ENCODE assay signal across 8 mouse cellular contexts in genomic region chr8:104343957-104344356, GRCm38 (mm10). TPM values are rescaled to one million over a fixed set of nuclear protein-coding genes. Genes with fewer than 3 reads are reported as not detected.
DNase-seq lines count a peak whose midpoint lies in the region; ATAC-seq lines count a peak whose summit lies in the region.

No protein-coding gene starts in this region.

- no peak overlapping the region for H3K4me3 ChIP-seq in intestine, embryonic 16.5 days (ENCODE audit: low read length)
- H3K4me3 ChIP-seq in midbrain, embryonic 10.5 days: no peak overlapping the region

- no peaks in the 10 kb centered on the region for H3K9me3 ChIP-seq in intestine, embryonic 16.5 days (ENCODE audit: control insufficient read depth, low read length)
- H3K9me3 ChIP-seq in midbrain, embryonic 10.5 days (replicated peaks): no peaks in the 10 kb centered on the region

- no peak overlapping the region for H3K9ac ChIP-seq in intestine, embryonic 16.5 days (ENCODE audit: low read depth, low read length)

- DNase-seq in adrenal gland, adult 18-20 months (ENCODE audit: low spot score in 2 of 2): peak; percentile 88 to 89
- DNase-seq in embryo, embryonic 10 days (ENCODE audit: low spot score): peak; percentile 96
- peak; percentile 86 for DNase-seq in gastrocnemius, postnatal 14 days
- DNase-seq in left cerebral cortex, postnatal 14 days (ENCODE audit: low spot score in 2 of 2): peak; percentile 84 to 86
- DNase-seq in midbrain, embryonic 10.5 days (ENCODE audit: low spot score): peak; percentile 84
- DNase-seq in right cerebral cortex, postnatal 36 days (ENCODE audit: low spot score in 2 of 2): peak; percentile 67 to 71
- peak; percentile 75 to 90 for DNase-seq in urinary bladder, postnatal 4 days (ENCODE audit: low spot score in 2 of 2)

- no peaks in the 10 kb centered on the region for H3K27me3 ChIP-seq in intestine, embryonic 16.5 days (replicated peaks; ENCODE audit: control insufficient read depth, insufficient read depth, low read length)
- H3K27me3 ChIP-seq in midbrain, embryonic 10.5 days (ENCODE audit: low read depth, poor library complexity, severe bottlenecking): no peaks in the 10 kb centered on the region

- H3K4me1 ChIP-seq in intestine, embryonic 16.5 days (ENCODE audit: control insufficient read depth, insufficient read depth, low read length): peaks cover 13% of the 10 kb centered on the region
- H3K4me1 ChIP-seq in midbrain, embryonic 10.5 days: peaks cover 43% of the 10 kb centered on the region

- no peak overlapping the region for H3K27ac ChIP-seq in intestine, embryonic 16.5 days (ENCODE audit: low read length)
- H3K27ac ChIP-seq in midbrain, embryonic 10.5 days (replicated peaks): no peak overlapping the region

- ATAC-seq in intestine, embryonic 16.5 days: peak; percentile 47

- no peak overlapping the region for H3K4me2 ChIP-seq in intestine, embryonic 16.5 days (ENCODE audit: low read depth, low read length)

- intact Hi-C loops in gastrocnemius, postnatal 14 days (cut with DNase I; ENCODE audit: low total_unique reads): loop anchor here (2.0 to 10.0 kb wide), 5 partner anchors 61 to 221 kb away; partner anchors contain the start of genes Cklf and Dync1li2
- intact Hi-C loops in left cerebral cortex, postnatal 14 days (cut with DNase I): loop anchor here (2.0 to 10.0 kb wide), 3 partner anchors 97 to 231 kb away; partner anchors contain the start of genes Dync1li2 and Tk2

- WGBS in intestine, embryonic 16.5 days: 10% methylated on average over 7 of the region's 7 CpGs
- WGBS in midbrain, embryonic 10.5 days: 10% methylated on average over 7 of the region's 7 CpGs

- peaks cover 5% of the 10 kb centered on the region for H3K36me3 ChIP-seq in intestine, embryonic 16.5 days (ENCODE audit: control insufficient read depth, insufficient read depth, low read length)
- peaks cover 23% of the 10 kb centered on the region for H3K36me3 ChIP-seq in midbrain, embryonic 10.5 days

RNA-seq across cellular contexts. Expression of gene Cmtm3, which starts 4.7 kb away (rescaled TPM):
- total RNA-seq in adrenal gland, adult 18-20 months (2021): 10 to 100 TPM; 54.4 to 77.9 TPM
- 10 to 100 TPM; 15.2 to 21.7 TPM for total RNA-seq in gastrocnemius, postnatal 14 days (2021)
- 98.2 and 105 TPM in 2 replicates for polyA plus RNA-seq in intestine, embryonic 16.5 days (2015; fragmentation: Nextera tagmentation; extraction: Ambion mirVana)
- 10 to 100 TPM; 12.2 to 21.8 TPM for total RNA-seq in left cerebral cortex, postnatal 14 days (2021)
- polyA plus RNA-seq in midbrain, embryonic 10.5 days (2016; fragmentation: Nextera tagmentation; extraction: Ambion mirVana): 72.8 and 79.1 TPM in 2 replicates

RNA-seq across cellular contexts. Expression of gene Cmtm2b, which starts 21.9 kb away (rescaled TPM):
- total RNA-seq in adrenal gland, adult 18-20 months (2021): under 1 TPM in 1 of 2 experiments, not detected in 1; 0.45 TPM
- total RNA-seq in gastrocnemius, postnatal 14 days (2021): not detected
- not detected in 2 replicates for polyA plus RNA-seq in intestine, embryonic 16.5 days (2015; fragmentation: Nextera tagmentation; extraction: Ambion mirVana)
- total RNA-seq in left cerebral cortex, postnatal 14 days (2021): not detected
- not detected in 2 replicates for polyA plus RNA-seq in midbrain, embryonic 10.5 days (2016; fragmentation: Nextera tagmentation; extraction: Ambion mirVana)

RNA-seq across cellular contexts. Expression of gene Gm11020, which starts 22.6 kb away (rescaled TPM):
- not detected for total RNA-seq in adrenal gland, adult 18-20 months (2021)
- total RNA-seq in gastrocnemius, postnatal 14 days (2021): not detected
- not detected in 2 replicates for polyA plus RNA-seq in intestine, embryonic 16.5 days (2015; fragmentation: Nextera tagmentation; extraction: Ambion mirVana)
- not detected for total RNA-seq in left cerebral cortex, postnatal 14 days (2021)
- polyA plus RNA-seq in midbrain, embryonic 10.5 days (2016; fragmentation: Nextera tagmentation; extraction: Ambion mirVana): not detected in 2 replicates

RNA-seq across cellular contexts. Expression of gene Cmtm1, which starts 34.0 kb away (rescaled TPM):
- under 1 TPM; 0.19 to 0.46 TPM for total RNA-seq in adrenal gland, adult 18-20 months (2021)
- not detected for total RNA-seq in gastrocnemius, postnatal 14 days (2021)
- not detected in 2 replicates for polyA plus RNA-seq in intestine, embryonic 16.5 days (2015; fragmentation: Nextera tagmentation; extraction: Ambion mirVana)
- total RNA-seq in left cerebral cortex, postnatal 14 days (2021): not detected
- not detected in 2 replicates for polyA plus RNA-seq in midbrain, embryonic 10.5 days (2016; fragmentation: Nextera tagmentation; extraction: Ambion mirVana)

RNA-seq across cellular contexts. Expression of gene Gm45711, which starts 34.1 kb away (rescaled TPM):
- total RNA-seq in adrenal gland, adult 18-20 months (2021): not detected
- not detected for total RNA-seq in gastrocnemius, postnatal 14 days (2021)
- not detected in 2 replicates for polyA plus RNA-seq in intestine, embryonic 16.5 days (2015; fragmentation: Nextera tagmentation; extraction: Ambion mirVana)
- not detected for total RNA-seq in left cerebral cortex, postnatal 14 days (2021)
- polyA plus RNA-seq in midbrain, embryonic 10.5 days (2016; fragmentation: Nextera tagmentation; extraction: Ambion mirVana): not detected in 2 replicates
